Mouse (Mus musculus) lung, postnatal 0 days (tissue): ENCODE measurements around the gene Ptprh.
"Not testable (repeated sequence)": the region's sequence is repeated elsewhere in the genome, so short reads cannot be mapped to it uniquely, and the experiment has no call there.

ENCODE experiments used
- CTCF ChIP-seq: IDR thresholded peaks from 2 replicates; pipeline ENCODE4 v1.5.1; 2016; ENCODE audit warnings: antibody characterized with exemption, mild to moderate bottlenecking
- EP300 ChIP-seq: IDR thresholded peaks from 2 replicates; pipeline ENCODE4 v1.6.1; 2016; ENCODE audit warnings: antibody characterized with exemption, mild to moderate bottlenecking, control low read depth

DNA sequence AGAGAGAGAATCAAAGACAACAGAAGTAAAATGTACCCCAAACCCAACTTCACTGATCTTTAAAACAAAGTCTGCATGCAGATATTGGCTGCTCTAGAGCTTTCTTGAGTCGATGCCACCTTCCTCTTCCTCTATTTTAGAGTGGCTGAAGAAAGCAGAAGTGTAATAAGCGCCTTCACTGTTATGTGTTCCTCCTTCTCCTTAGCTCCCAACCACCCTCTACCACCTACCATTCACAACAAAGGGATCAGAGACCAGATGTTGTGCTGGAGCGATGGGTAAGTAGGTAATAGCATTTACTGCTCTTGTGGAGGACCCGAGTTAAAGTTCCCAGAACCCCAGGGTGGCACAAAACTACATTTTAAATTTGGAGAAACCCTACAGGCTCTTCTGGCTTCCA is 6.8 kb downstream of the Ptprh start:
- TF ChIP-seq CTCF, EP300: not testable (repeated sequence)
